Mouse (Mus musculus) stomach, embryonic 15.5 days (tissue): ENCODE results near the gene Rpl15. TPM values are rescaled to one million over a fixed set of nuclear protein-coding genes. Genes with fewer than 3 reads are reported as not detected.
A peak's percentile ranks its signal among the peaks of the same experiment; 100 is the strongest.
"Not testable (repeated sequence)": the region's sequence is repeated elsewhere in the genome, so short reads cannot be mapped to it uniquely, and the experiment has no call there.

Experiments used
- ATAC-seq: fragments of 200-750 bp; cut with Nextera tagmentation; 2 replicates; pipeline ENCODE4 v1.8.0; 2017; ENCODE audit warnings: low read depth, moderate number of reproducible peaks, moderate TSS enrichment; ENCODE audit not compliant: insufficient read depth, low FRiP score
- H3K27ac ChIP-seq: fragments of 300-500 bp; sonication (generic); 2 replicates; pipeline ENCODE4 v1.5.1; 2015; ENCODE audit warnings: mild to moderate bottlenecking, inconsistent platforms
- H3K27me3 ChIP-seq: fragments of 300-500 bp; sonication (generic); replicated peaks from 2 replicates; pipeline ENCODE4 v1.6.1; 2015; ENCODE audit warnings: inconsistent platforms
- H3K36me3 ChIP-seq: fragments of 300-500 bp; sonication (generic); 2 replicates; pipeline ENCODE4 v1.6.1; 2015; ENCODE audit warnings: inconsistent platforms
- H3K4me1 ChIP-seq: fragments of 300-500 bp; sonication (generic); 2 replicates; pipeline ENCODE4 v1.6.1; 2015; ENCODE audit warnings: inconsistent platforms
- H3K4me2 ChIP-seq: fragments of 300-500 bp; sonication (generic); 2 replicates; pipeline ENCODE4 v1.6.1; 2015; ENCODE audit warnings: mild to moderate bottlenecking, inconsistent platforms
- H3K4me3 ChIP-seq: fragments of 300-500 bp; sonication (generic); replicated peaks from 2 replicates; pipeline ENCODE4 v1.5.1; 2015; ENCODE audit warnings: inconsistent platforms
- H3K9ac ChIP-seq: fragments of 300-500 bp; sonication (generic); 2 replicates; pipeline ENCODE4 v1.6.1; 2015; ENCODE audit warnings: inconsistent platforms
- H3K9me3 ChIP-seq: fragments of 300-500 bp; sonication (generic); 2 replicates; pipeline ENCODE4 v1.6.1; 2016; ENCODE audit warnings: inconsistent platforms
- WGBS: fragments of 180-500 bp; shearing (Covaris S2); methylation state at CpG from one replicate; pipeline ENCODE4 v1.1.7; 2015; 5-methylcytosine and 5-hydroxymethylcytosine counted together
- polyA plus RNA-seq: library from polyadenylated mRNA; unstranded; fragments of >200 nt; fragmentation: Nextera tagmentation; extraction: Ambion mirVana; gene quantifications from 2 replicates; pipeline ENCODE4 v1.2.1, GENCODE M21; 2015

Gene Rpl15
- polyA plus RNA-seq, 1 experiment from 2014 or later = 343 TPM

DNA sequence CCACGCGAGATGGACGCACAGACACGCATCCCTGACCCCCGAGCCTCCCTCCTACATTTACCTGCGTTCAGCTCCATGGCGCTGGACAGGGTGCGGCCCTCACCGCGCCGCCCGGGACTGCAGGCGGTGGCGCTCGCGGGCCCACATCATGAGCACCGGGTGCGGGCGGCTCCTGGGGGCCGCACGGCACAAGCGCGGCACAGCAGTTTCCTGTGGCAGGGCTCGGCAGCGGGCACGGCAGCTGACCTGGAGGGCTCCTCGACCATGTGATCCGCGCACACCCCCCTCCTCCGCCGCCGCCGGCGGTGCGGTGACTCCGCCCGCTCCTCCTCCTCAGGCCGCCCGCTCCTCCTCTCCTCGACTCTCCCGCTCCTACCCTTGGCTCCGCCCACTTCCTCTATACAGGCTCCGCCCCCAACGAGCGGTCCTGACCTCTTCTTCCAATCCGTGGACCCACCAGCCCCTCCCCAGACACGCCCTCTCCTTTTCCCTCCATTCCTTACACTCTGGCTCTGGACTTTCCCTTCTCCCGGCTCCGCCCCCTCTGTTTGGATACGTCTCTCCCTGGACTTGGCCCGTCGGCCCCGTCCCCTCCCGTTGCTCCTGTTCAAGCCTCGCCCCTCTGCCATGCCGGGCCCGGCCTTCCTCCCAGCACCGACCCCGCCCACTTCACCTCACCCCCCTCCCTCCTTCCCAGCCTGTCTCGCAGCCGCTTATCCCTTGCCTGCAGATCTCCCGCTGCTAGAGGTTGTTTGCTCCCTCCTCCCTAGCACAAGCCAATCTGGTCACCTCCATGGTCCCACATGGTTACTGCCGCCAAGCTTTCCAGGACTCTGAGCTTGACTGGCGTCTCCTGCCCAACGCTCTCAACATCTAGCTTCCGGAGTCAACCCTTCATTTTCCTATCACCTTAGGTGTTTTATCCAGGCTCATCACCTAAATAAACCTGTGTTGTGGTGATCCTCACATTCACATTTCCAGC is 32.1 kb downstream of the Rpl15 start, which contains the start of gene Nr1d2:
Gene Nr1d2, minus strand, starts transcription at position 378 of the 982 bp plus-strand sequence.
- H3K4me2 ChIP-seq = peak within 1 kb of the TSS; percentile 77
- H3K4me1 ChIP-seq = 0 out of 2 replicates have a peak, but pooled peaks cover 6% of the 10 kb centered on the region
- peak within 1 kb of the TSS; percentile 72 for H3K4me3 ChIP-seq
- H3K27me3 ChIP-seq = no peaks in the 10 kb centered on the region
- H3K9me3 ChIP-seq = no peaks in the 10 kb centered on the region
- under 1% methylated on average over 58 of the region's 66 CpGs for WGBS
- H3K36me3 ChIP-seq = no peaks in the 10 kb centered on the region
- H3K27ac ChIP-seq = peak within 1 kb of the TSS; percentile 86
- ATAC-seq = peak; percentile 93
- H3K9ac ChIP-seq = peak within 1 kb of the TSS; percentile 60; the same call in 1 of the 2 replicates

DNA sequence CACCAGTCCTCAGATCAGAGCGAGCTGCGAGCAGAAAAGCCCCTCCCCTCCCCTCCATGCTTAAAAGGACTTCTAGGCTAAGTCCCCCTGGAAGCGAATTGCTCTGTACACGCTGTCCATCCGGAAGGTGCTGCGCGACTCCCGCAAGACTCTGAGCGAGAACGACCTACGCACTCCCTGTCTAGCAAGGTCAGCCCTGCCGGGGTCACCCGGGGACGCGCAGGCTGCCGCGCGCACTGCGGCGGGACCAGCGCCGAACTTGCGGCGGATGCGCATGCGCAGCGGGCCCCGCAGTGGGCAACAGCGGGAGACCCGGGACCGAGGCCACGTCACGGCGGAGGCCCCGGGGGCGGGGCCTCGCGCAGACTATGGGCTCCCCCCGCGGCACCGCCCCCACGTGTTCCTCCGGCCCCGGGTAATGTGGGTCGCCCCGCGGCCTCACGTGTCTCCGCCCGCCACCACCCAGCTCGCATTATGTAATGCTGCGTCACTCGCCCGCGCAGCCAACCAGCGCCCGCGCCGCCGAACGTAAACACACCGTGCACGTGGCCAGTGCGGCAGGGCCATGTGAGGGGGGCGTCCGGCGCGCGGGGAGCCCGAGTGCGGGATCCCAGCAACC is 33.0 kb downstream of the Rpl15 start:
- Histone ChIP-seq H3K27me3 (no peaks in the 10 kb centered on the region), H3K4me2 (peak overlapping the region; percentile 77), H3K9ac (peak overlapping the region; percentile 60; the same call in 1 of the 2 replicates), H3K4me1 (0 out of 2 replicates have a peak, but pooled peaks cover 6% of the 10 kb centered on the region), H3K4me3 (peak overlapping the region; percentile 72), H3K9me3 (no peaks in the 10 kb centered on the region), H3K27ac (peak overlapping the region; percentile 86), H3K36me3 (no peaks in the 10 kb centered on the region)
- peak; percentile 86 for ATAC-seq
- WGBS = under 1% methylated on average over 71 of the region's 71 CpGs

- Histone ChIP-seq H3K27me3 (no peaks in the 10 kb centered on the region), H3K4me1 (0 out of 2 replicates have a peak, but pooled peaks cover 6% of the 10 kb centered on the region), H3K36me3 (no peaks in the 10 kb centered on the region), H3K27ac (no peak overlapping the region), H3K9ac (no peak overlapping the region; the same call in 1 of the 2 replicates), H3K9me3 (no peaks in the 10 kb centered on the region), H3K4me2 (peak overlapping the region; percentile 77; the same call in 1 of the 2 replicates), H3K4me3 (no peak overlapping the region)
- no peak for ATAC-seq
- WGBS = 64% methylated on average over 4 of the region's 4 CpGs
Observed at GRCm38 (mm10) chr14:18237381-18237780, 33.8 kb downstream of the Rpl15 start.

GRCm38 (mm10) chr14:18236496-18237235 is 34.5 kb downstream of the Rpl15 start:
- H3K36me3 ChIP-seq, H3K4me2 ChIP-seq, ATAC-seq, H3K4me3 ChIP-seq, H3K27ac ChIP-seq, H3K27me3 ChIP-seq, H3K4me1 ChIP-seq, H3K9ac ChIP-seq, H3K9me3 ChIP-seq: not testable (repeated sequence)
- whole genome bisulfite sequencing = 57% methylated on average over 2 of the region's 2 CpGs

DNA sequence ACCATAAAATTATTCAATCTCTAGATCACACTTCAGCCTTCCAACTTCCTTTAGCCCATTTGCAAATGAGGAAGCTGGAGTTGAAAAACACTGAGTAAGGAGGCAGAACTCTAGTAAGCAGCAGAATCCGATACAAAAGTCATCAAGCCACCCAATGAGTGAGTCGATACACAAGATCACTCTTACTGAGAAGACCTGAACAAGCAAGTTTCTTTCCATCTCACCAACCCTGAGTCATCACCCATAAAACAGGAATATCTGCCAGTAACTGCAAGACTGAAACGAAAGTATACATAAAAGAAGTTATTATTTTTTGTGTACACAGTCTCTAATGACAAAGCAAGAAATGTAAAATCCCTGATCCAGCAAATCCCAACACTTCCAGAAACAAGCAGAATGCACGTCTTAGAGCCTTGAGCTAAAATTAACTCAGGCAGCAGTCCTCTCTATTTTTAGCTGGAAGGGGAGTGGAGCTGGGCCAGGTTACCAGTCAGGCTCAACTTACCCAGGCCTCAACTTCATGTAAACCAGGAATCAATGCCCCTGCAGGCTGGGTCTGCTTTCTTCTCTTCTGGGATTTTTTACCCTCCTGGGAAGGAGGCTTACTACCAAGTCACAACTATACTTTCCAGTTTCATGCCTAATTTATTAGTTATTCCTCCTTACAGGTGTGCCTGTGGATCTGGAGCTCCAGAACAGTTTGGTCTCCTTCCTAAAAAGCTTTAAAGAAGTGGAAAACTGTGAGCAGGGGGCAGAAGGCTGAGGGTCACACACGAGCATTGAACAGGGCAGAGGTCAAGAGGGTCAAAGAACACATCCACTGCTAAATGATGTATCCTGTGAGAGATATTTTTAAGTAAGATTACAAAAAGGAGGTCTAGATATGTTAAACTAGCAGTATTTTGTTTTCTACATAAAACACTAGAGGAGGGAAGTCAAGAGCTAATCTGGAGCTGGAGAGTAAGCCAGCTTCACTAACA is 36.9 kb downstream of the Rpl15 start:
- Histone ChIP-seq H3K27ac (peak overlapping the region; percentile 55; the same call in 1 of the 2 replicates), H3K4me2 (no peak overlapping the region), H3K4me1 (0 out of 2 replicates have a peak, but pooled peaks cover 3% of the 10 kb centered on the region), H3K4me3 (no peak overlapping the region), H3K9me3 (no peaks in the 10 kb centered on the region), H3K9ac (no peak overlapping the region), H3K36me3 (no peaks in the 10 kb centered on the region), H3K27me3 (no peaks in the 10 kb centered on the region)
- no peak for ATAC-seq
- 47% methylated on average over 5 of the region's 5 CpGs for WGBS

GRCm38 (mm10) chr14:18233076-18233475 is 38.1 kb downstream of the Rpl15 start:
- Histone ChIP-seq H3K9ac (no peak overlapping the region), H3K27me3 (no peaks in the 10 kb centered on the region), H3K27ac (no peak overlapping the region), H3K4me2 (no peak overlapping the region), H3K4me1 (0 out of 2 replicates have a peak, but pooled peaks cover 3% of the 10 kb centered on the region), H3K4me3 (no peak overlapping the region), H3K9me3 (no peaks in the 10 kb centered on the region), H3K36me3 (no peaks in the 10 kb centered on the region)
- no peak for ATAC-seq
- WGBS = 86% methylated on average over 2 of the region's 2 CpGs

GRCm38 (mm10) chr14:18231866-18232265 is 39.3 kb downstream of the Rpl15 start:
- not testable (repeated sequence) for ATAC-seq, H3K4me3 ChIP-seq, H3K9ac ChIP-seq, H3K27me3 ChIP-seq, H3K27ac ChIP-seq, H3K9me3 ChIP-seq, H3K4me2 ChIP-seq, H3K4me1 ChIP-seq, H3K36me3 ChIP-seq
- 89% methylated on average over 8 of the region's 8 CpGs for WGBS

DNA sequence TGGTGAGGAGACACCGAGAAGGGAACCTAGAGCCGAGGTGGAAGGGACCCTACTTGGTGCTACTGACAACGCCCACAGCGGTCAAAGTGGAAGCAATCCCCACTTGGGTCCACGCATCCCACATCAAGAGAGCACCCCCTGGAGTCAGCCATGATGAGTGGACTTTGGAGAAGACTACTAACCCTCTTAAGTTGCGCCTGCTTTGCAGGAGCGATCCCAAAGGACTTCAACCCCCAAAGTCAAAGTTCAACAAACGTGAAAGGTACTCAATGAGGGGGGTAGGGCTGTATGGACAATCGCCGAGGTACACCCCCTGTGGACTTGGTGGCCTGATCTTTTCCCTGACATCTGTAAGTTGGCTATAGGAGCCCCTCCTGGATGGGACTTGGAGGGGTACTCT is 41.4 kb downstream of the Rpl15 start:
- not testable (repeated sequence) for H3K9ac ChIP-seq, H3K9me3 ChIP-seq, H3K4me1 ChIP-seq, H3K36me3 ChIP-seq, ATAC-seq, H3K4me3 ChIP-seq, H3K27me3 ChIP-seq, H3K27ac ChIP-seq, H3K4me2 ChIP-seq
- 92% methylated on average over 10 of the region's 10 CpGs for WGBS

DNA sequence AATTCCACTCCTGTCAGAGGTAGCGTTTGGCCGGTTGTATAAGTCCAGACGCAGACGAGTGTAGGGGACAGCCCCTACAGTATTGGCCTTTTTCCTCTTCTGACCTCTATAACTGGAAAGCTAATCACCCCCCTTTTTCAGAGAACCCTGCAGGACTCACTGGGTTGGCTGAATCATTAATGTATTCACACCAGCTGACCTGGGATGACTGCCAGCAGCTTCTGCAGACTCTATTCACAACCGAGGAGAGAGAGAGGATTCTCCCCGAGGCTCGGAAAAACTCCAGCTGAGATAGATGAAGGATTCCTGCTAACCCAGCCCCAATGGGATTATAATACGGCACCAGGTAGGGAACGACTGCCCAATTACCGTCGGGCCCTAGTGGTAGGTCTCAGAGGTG is 45.0 kb downstream of the Rpl15 start:
- 74% methylated on average over 11 of the region's 11 CpGs for WGBS
- not testable (repeated sequence) for ATAC-seq, H3K9me3 ChIP-seq, H3K27me3 ChIP-seq, H3K9ac ChIP-seq, H3K4me3 ChIP-seq, H3K4me2 ChIP-seq, H3K27ac ChIP-seq, H3K36me3 ChIP-seq, H3K4me1 ChIP-seq

DNA sequence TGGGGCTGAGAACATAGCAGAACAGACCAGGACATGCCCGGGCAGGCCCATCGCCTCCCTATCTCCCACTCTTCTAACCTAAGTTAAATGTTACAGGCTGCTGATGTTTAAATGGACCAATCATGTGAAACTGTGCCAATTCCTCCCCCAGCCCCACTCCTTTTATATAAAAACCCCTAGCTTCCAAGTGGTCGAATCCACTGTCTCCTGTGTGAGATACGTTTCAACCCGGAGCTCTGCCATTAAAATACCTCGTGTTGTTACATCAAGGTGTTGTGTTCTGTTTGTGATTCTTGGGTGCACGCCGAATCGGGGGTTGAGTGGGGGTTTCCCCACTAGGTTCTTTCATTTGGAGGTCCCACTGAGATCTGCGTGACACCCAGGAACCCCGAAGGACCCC is 45.8 kb downstream of the Rpl15 start:
- H3K27ac ChIP-seq, H3K36me3 ChIP-seq, H3K4me2 ChIP-seq, H3K9ac ChIP-seq, H3K27me3 ChIP-seq, H3K4me3 ChIP-seq, ATAC-seq, H3K9me3 ChIP-seq, H3K4me1 ChIP-seq: not testable (repeated sequence)
- 91% methylated on average over 11 of the region's 11 CpGs for WGBS

- Histone ChIP-seq H3K27ac (no peak overlapping the region), H3K36me3 (no peaks in the 10 kb centered on the region), H3K9ac (no peak overlapping the region), H3K9me3 (no peaks in the 10 kb centered on the region), H3K4me1 (no peaks in the 10 kb centered on the region), H3K4me3 (no peak overlapping the region), H3K4me2 (no peak overlapping the region), H3K27me3 (no peaks in the 10 kb centered on the region)
- WGBS = 86% methylated on average over 6 of the region's 6 CpGs
- no peak for ATAC-seq
Observed at GRCm38 (mm10) chr14:18221977-18222376, 49.2 kb downstream of the Rpl15 start.
